Mouse (Mus musculus) cerebellum, postnatal 10 days (tissue): Measurements from ENCODE around the gene Ankrd54.
"Not testable (repeated sequence)": the region's sequence is repeated elsewhere in the genome, so short reads cannot be mapped to it uniquely, and the experiment has no call there.

Experiments
- DNase-seq, 2 experiments: peaks; one replicate each; pipeline ENCODE4 v3.0.0; 2021; ENCODE audit warnings: mixed read lengths in 2 of 2

Gene Ankrd54

GRCm38 (mm10) chr15:79040501-79041416, 21.9 kb downstream of the Ankrd54 start:
- peak in 1 of 2 experiments; percentile 49 for DNase-seq

- peak; percentile 64 to 74 for DNase-seq
These were observed 23.8 kb downstream of the Ankrd54 start for GRCm38 (mm10) chr15:79038853-79039252.

- no peak for DNase-seq
These were observed 24.4 kb downstream of the Ankrd54 start for GRCm38 (mm10) chr15:79038331-79038730.

GRCm38 (mm10) chr15:79037913-79038328, 24.8 kb downstream of the Ankrd54 start:
- DNase-seq = peak; percentile 89 to 93

- DNase-seq = not testable (repeated sequence)
These were observed 30.8 kb downstream of the Ankrd54 start for GRCm38 (mm10) chr15:79031908-79032307.

GRCm38 (mm10) chr15:79030551-79031435, 31.9 kb downstream of the Ankrd54 start:
- peak; percentile 90 to 94 for DNase-seq

GRCm38 (mm10) chr15:79029519-79030241, 33.0 kb downstream of the Ankrd54 start:
- peak; percentile 61 to 62 for DNase-seq

GRCm38 (mm10) chr15:79028823-79029484, 33.7 kb downstream of the Ankrd54 start:
- peak in 1 of 2 experiments; percentile 45 for DNase-seq

GRCm38 (mm10) chr15:79028237-79028738, 34.4 kb downstream of the Ankrd54 start, which contains the start of gene H1f0:
H1f0 (plus strand) TSS chr15:79028450.
- DNase-seq = peak; percentile 99

GRCm38 (mm10) chr15:79027291-79028205, 35.1 kb downstream of the Ankrd54 start:
- peak; percentile 70 to 75 for DNase-seq

- DNase-seq = peak; percentile 90 to 92
These were observed 36.0 kb downstream of the Ankrd54 start for GRCm38 (mm10) chr15:79026511-79027290.

- DNase-seq = peak; percentile 47 to 54
These were observed 36.9 kb downstream of the Ankrd54 start for GRCm38 (mm10) chr15:79025687-79026308.

GRCm38 (mm10) chr15:79023366-79023765, 39.3 kb downstream of the Ankrd54 start:
- DNase-seq = no peak

- peak in 1 of 2 experiments; percentile 36 for DNase-seq
These were observed 39.9 kb downstream of the Ankrd54 start for GRCm38 (mm10) chr15:79022671-79023230.

- DNase-seq = peak in 1 of 2 experiments; percentile 41
These were observed 43.8 kb downstream of the Ankrd54 start for GRCm38 (mm10) chr15:79018886-79019285.

- DNase-seq = no peak
These were observed 44.5 kb downstream of the Ankrd54 start for GRCm38 (mm10) chr15:79018191-79018590.

- DNase-seq = peak; percentile 77 to 83
These were observed 49.3 kb downstream of the Ankrd54 start for GRCm38 (mm10) chr15:79013382-79013781.

- no peak for DNase-seq
These were observed 51.1 kb downstream of the Ankrd54 start for GRCm38 (mm10) chr15:79011550-79011949.

GRCm38 (mm10) chr15:79009734-79010133, 53.0 kb downstream of the Ankrd54 start:
- DNase-seq = no peak
